Mouse (Mus musculus): ENCODE data around the gene Cyfip1.

DNA sequence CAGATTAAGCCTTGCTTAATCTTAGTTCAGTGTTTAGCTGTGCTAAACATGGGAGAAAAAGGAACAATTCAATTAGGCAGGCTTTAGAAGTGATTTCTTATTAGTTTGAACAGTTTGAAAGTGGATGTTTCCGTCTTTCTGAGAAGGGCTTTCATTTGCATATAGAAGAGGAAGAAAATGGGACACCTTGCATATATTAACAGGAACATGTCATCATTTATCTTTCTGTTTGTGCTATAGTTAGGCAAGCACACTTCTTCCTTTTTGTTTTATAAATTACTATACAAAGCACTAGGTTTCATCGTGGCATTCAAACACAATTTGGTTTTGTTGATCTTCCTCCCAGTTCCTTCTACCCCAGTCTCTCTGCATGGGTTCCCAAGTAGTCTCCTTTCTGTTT lies 16.2 kb downstream of the Cyfip1 start:
- TF ChIP-seq POLR2A (IDR thresholded peaks at IDR 0.05; ENCODE audit: borderline replicate concordance, extremely low read depth, insufficient read depth, insufficient read length, poor library complexity, severe bottlenecking) (no peak), CTCF (IDR thresholded peaks at IDR 0.05; ENCODE audit: borderline replicate concordance, extremely low read depth, insufficient read depth, insufficient read length) (no peak)
